Mouse (Mus musculus) erythroblast, embryonic 14.5 days (primary cell): Measurements from ENCODE around the gene Ccnj.

Experiments used
- GATA1 ChIP-seq: IDR thresholded peaks from 2 replicates; pipeline ENCODE4 v1.6.1; 2012; ENCODE audit warnings: low read length, inconsistent platforms, mixed read lengths
- TAL1 ChIP-seq: IDR thresholded peaks from 3 replicates; pipeline ENCODE4 v1.6.1; 2012; ENCODE audit warnings: low read length, inconsistent platforms, mixed read lengths

DNA sequence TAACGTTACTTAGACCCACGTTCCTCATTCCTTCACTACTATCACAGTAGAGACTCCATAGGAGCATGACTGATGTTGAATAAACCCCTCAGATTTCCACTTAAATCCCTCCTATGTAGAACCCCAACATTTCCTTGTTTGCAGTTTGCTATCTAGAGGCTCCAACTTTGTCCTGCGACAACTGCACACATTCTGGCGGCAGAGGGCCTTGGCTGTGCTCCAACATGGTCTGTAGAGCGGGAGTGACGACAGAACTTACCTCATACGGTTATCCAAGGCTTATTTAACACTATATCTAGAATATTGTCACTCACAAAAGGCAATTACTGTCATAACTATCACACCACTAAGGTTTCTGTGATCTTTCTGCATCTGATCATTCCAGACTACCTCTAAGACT, 4.3 kb upstream of the Ccnj start:
- no peak for TF ChIP-seq GATA1
- TF ChIP-seq TAL1 = no peak
